Mouse (Mus musculus) spleen, postnatal 10 days (tissue): ENCODE measurements around the gene Mobp.

Experiments used
- DNase-seq, 2 experiments: peaks; one replicate each; pipeline ENCODE4 v3.0.0; 2021 to 2022; ENCODE audit warnings: low spot score in 2 of 2

Gene Mobp

DNA sequence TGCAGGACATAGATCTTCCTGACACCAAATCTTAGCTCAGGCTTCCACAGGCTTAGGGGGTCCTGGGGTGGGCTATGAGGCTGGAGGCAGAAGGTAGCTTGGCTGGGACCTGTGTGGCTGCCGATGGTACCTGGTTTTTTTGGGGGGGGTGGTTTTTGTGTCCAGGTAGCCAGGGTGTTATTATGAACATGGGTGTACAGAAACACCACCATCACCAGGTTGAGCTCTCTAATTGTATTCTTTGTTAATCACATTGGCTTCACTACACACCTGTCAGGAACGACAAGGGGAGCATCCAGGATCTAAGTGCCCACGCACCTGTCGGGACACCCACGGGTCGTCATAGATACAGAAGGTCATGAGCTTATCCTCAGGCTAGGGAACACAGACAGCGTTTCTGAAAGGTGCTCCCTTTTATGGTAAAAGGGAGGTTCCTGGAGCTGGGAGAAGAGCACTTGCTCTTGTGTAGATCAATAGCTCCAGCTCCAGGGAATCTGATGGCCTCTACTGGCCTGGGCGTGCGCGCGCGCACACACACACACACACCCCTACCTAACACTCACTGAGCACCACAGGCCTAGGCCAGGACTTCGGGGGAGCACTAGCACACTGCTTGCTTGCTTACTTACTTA is 14.9 kb upstream of the Mobp start:
- no peak for DNase-seq

DNA sequence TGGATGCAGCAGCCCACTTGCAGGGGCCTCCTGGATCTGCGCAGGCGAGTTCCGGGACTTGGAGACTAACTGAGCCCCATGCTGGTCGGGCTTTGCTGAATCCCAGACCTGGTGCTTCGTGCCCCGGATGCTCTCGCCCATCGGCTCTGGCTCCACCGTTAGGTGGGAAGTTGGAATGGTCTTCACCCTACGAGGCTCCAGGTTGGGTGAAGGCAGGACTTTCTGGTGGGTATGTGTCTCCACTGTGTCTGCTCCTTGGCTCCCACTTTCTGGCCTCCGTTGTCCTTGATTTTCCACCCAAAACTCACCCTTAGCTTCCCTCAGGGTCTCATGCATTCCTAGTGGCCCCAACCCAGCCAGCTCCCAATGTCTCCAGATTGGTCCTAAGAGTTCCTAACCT is 14.1 kb upstream of the Mobp start:
- DNase-seq: no peak

DNA sequence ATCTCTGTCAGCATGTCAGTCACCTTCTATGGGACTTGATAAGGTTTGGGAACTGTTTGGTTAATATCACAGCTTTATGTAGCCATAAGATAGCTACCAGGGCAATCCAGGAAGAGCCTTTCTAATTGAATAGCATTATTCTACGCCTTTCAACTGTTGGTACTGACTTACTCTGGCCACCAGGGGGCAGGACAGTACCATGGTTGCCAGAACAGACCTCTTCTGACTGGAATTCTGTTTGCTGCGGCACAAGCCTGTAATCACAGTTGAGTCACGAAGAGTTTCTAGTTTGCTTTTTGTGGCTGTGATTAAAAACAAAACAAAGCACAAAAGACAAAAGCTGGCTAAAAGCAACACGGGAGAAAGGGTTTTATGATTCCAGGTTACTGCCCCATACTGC is 8.9 kb upstream of the Mobp start:
- peak; percentile 51 to 84 for DNase-seq

DNA sequence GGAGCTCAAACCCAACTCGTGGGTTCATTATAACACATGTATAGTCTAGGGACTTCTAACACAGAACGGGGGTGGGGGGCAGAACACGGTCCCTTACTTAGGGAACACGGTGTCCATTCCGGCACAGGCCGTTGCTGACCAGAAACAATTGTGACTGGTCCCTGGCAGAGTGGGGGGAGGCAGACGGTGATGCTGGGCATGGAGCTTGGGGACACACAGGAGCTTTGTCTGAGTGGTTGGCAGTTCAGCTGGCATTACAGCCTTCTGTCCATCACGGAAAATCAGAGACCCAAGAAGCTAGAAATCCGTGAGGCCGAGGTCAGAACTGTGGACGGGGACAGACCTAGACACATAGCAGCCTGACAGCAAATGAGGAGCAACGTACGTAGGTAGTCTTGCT is 5.0 kb upstream of the Mobp start:
- DNase-seq: no peak

DNA sequence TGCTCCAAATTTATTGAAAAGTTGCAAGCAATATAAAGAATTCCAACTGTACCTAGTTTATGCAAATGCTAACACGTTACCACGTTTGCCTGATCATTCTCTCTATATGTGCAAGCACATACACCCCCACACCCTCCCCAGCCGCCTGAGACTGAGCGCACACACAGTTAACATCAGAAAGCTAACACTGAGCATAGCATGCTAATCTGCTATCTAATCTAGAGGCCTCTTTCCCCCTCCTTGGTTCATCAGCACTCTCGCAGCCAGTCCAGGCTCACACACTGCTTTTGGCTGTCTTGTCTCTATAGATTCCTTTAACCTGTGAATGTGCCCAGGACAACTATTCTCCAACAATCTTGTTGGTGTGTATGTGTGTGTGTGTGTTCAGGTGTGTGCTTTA is 1.6 kb downstream of the Mobp start:
- DNase-seq: no peak

DNA sequence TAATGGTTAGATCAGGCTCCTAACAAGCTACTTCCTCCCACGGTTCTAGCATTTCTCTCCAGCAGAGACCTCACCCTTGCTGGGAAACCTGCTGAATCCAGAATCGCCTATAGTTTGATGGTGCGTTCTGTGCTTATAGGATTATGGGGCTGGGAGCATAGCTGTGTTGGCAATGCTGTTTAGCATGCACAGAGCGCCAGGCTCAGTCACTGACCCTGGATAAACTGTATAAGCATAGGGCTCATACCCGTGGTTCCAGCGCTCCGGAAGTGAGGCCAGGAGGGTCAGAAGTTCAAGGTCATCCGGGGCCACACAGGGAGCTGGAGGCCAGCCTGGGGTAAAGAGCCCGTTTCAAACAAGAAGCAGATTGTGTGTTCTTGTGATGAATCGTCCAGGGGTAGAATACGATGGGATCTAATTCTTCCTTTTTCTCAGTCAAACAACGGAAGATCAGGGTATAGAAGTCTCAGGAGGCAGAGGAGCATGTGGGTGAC is 2.4 kb downstream of the Mobp start:
- DNase-seq: no peak

GRCm38 (mm10) chr9:120158047-120158446 is 8.5 kb downstream of the Mobp start:
- DNase-seq: no peak

- no peak for DNase-seq
Observed at GRCm38 (mm10) chr9:120163862-120164261, 14.4 kb downstream of the Mobp start.

- DNase-seq: no peak
Observed at GRCm38 (mm10) chr9:120167826-120168225, 18.3 kb downstream of the Mobp start.

DNA sequence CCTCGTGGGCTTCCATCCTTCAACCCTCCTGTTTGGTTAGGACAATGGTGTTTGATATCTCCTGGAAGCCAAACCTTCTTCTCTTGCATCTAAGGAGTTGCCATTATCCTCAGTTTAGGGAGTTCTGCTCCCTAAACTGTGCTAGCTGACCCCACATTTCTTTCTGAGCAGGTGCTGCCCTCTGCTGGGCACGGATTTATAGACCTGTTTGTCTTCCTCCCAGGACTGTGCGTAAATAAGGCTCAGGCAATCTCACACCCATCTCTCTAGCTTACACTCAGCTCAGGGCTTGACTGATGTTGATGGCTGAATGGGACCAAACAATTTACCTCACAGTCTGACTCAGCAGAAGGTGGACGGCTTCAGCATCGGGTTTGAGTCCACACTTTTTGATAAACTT is 21.8 kb downstream of the Mobp start:
- peak; percentile 51 to 79 for DNase-seq

- DNase-seq: no peak
Observed at GRCm38 (mm10) chr9:120174436-120175137, 25.1 kb downstream of the Mobp start.

GRCm38 (mm10) chr9:120178813-120179212 is 29.3 kb downstream of the Mobp start:
- no peak for DNase-seq

GRCm38 (mm10) chr9:120184499-120184898 is 35.0 kb downstream of the Mobp start:
- no peak for DNase-seq

- no peak for DNase-seq
Observed at GRCm38 (mm10) chr9:120186856-120187255, 37.3 kb downstream of the Mobp start.

GRCm38 (mm10) chr9:120190891-120191290 is 41.4 kb downstream of the Mobp start:
- no peak for DNase-seq

- peak; percentile 52 to 85 for DNase-seq
Observed at GRCm38 (mm10) chr9:120191362-120192098, 42.0 kb downstream of the Mobp start.

- no peak for DNase-seq
Observed at GRCm38 (mm10) chr9:120192742-120193141, 43.2 kb downstream of the Mobp start.

- no peak for DNase-seq
Observed at GRCm38 (mm10) chr9:120200873-120201272, 51.4 kb downstream of the Mobp start.

DNA sequence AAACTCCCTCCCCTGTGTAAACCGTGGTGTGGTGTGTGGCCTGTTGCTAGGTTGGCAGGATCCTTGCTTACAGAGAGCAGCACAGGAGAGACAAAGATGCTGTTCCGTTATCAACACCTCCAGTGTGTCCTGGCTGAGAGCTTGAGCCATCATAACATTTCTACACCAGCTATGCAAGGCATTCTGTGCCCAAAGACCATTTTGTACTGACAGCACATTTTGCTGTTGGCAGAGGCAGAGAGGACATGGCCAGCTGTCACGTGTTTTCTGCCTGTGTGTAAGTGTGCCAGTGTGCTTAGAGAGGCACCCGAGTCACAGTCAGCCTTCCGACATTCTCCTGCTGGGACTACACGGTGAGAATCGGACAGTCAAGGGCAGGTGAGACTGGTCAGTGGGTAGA is 52.2 kb downstream of the Mobp start:
- DNase-seq: no peak

DNA sequence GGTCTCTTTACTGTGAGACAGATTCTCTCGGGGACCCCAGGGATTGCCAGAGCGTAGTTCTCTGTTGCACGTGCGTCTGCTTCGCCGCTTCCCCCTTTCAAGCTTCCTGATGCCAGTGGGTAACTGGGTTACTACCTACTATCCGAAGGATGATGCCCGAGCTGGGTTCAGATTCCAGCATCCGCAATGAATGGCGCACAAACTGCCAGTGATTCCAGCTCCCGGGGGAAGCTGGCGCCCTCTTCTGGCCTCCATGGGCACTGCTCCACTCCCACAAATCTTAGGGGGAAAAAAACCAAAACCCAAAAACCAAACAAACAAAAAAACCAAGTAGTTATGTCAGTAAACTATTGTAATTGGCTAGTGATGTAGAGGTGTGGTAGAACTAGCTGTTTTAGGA is 53.2 kb downstream of the Mobp start:
- peak in 1 of 2 experiments; percentile 25 for DNase-seq

GRCm38 (mm10) chr9:120203936-120204335 is 54.4 kb downstream of the Mobp start:
- no peak for DNase-seq

DNA sequence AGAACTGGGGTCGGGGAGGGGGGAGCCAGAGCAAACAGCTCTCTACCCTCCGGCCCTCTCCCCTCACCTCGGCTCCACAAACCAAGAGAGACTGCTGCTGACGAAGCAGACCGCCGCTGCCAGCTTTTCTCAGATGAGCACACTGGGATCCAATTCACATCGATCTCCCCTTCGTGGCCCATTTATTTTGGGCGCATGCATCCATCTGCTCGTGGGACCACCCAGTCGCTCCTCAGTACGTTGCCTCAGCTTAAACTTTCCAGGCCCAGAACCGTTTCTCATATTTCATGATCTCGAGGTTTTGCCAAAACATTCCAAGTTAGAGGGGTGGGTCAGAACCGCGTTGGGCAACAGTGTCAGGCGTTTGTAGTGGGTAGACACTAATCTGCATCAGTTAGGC is 57.4 kb downstream of the Mobp start:
- DNase-seq: no peak

GRCm38 (mm10) chr9:120210068-120210467 is 60.6 kb downstream of the Mobp start:
- peak in 1 of 2 experiments; percentile 25 for DNase-seq
